Mouse (Mus musculus): ENCODE data around the gene Gabrr1. TPM values are rescaled to one million over a fixed set of nuclear protein-coding genes. Genes with fewer than 3 reads are reported as not detected.

The Gabrr1 gene
- not detected for polyA plus RNA-seq (2012; fragmentation: generic; extraction: Trizol)

GRCm38 (mm10) chr4:33132221-33132620, at the start of gene Gabrr1:
Gabrr1 (plus strand) TSS chr4:33132521.

GRCm38 (mm10) chr4:33189735-33190036, 57.4 kb downstream of the Gabrr1 start, which contains the start of gene Pm20d2:
Pm20d2 (minus strand) TSS chr4:33189737.

DNA sequence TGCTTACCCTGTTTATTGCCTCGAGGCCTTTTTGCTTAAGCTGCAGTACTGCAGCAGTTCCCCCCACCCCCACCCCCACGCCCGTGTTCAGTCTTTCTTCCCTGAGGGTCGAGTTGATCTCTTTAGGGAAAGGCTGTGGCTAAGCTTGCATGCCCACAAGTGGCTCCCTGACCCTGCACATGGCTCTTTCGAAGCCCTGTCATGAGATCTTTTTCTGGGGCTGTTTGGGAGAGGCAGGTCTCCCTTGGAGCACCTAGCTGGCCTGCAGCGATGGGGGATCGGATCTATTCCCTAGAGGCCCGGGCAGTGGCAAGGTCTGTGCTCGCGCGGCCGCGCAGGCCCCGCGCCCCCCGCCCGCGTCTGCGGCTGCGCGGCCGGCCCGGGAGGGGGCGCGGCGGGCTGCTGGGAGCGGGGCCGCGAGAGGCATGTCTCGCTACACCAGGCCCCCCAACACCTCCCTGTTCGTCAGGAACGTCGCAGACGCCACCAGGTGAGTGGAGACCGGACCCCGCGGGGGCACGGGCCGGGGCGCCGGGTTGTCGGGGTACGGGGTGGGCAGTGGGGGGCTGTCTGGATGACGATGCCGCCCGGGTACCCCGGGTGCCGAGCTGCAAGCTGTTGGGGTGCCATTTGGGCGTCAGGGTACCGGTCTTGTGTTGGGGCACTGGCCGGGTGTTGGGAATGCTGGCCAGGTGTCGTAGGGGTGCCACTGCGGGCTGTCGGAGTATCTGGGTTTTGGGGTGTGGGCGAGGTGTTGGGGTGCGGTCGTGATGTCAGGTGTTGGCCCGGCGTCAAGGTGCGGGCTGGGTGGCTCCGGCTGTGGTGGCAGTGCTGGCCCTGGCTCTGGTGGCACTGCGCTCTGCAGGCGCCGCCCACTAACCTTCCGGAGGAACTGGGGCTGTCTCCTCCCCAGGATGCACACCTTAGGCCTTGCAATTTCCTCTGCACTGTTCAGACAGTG, 76.8 kb downstream of the Gabrr1 start, which contains the start of gene Srsf12:
Gene Srsf12 (plus strand): TSS at position 111 of the 961 bp plus-strand sequence.

Other genes with a start within 250 kb of the Gabrr1 start
- gene Ankrd6, start 181.7 kb upstream of the Gabrr1 start, polyA plus RNA-seq (2012; fragmentation: generic; extraction: Trizol) = 1 to 10 TPM in 1 of 2 experiments, under 1 TPM in 1; 0.14 to 1.3 TPM
- under 1 TPM; 0.18 to 0.27 TPM for gene Rragd, start 149.5 kb upstream of the Gabrr1 start, polyA plus RNA-seq (2012; fragmentation: generic; extraction: Trizol)
- gene Ube2j1, start 101.1 kb upstream of the Gabrr1 start, polyA plus RNA-seq (2012; fragmentation: generic; extraction: Trizol) = 10 to 100 TPM; 25.5 to 29.1 TPM
- gene Gabrr2, start 69.5 kb upstream of the Gabrr1 start, polyA plus RNA-seq (2012; fragmentation: generic; extraction: Trizol) = under 1 TPM; 0.05 to 0.20 TPM
- gene Pm20d2, start 57.2 kb downstream of the Gabrr1 start, polyA plus RNA-seq (2012; fragmentation: generic; extraction: Trizol) = under 1 TPM; 0.07 to 0.20 TPM
- not detected for gene Srsf12, start 76.5 kb downstream of the Gabrr1 start, polyA plus RNA-seq (2012; fragmentation: generic; extraction: Trizol)
- 100 to 1,000 TPM in 1 of 2 experiments, 10 to 100 TPM in 1; 12.8 to 114 TPM for gene Pnrc1, start 157.6 kb downstream of the Gabrr1 start, polyA plus RNA-seq (2012; fragmentation: generic; extraction: Trizol)
- 1 to 10 TPM in 1 of 2 experiments, under 1 TPM in 1; 0.39 to 2.4 TPM for gene Rngtt, start 177.8 kb downstream of the Gabrr1 start, polyA plus RNA-seq (2012; fragmentation: generic; extraction: Trizol)